ENCODE assay signal across 12 mouse cellular contexts in genomic region chr2:145882398-145882797, GRCm38 (mm10). TPM values are rescaled to one million over a fixed set of nuclear protein-coding genes. Genes with fewer than 3 reads are reported as not detected.
DNase-seq lines count a peak whose midpoint lies in the region; ATAC-seq and TF ChIP-seq lines count a peak whose summit lies in the region.
"Had no signal": no experiment of that assay in that cellular context is flagged by ENCODE, and none has a peak within 500 bp of the region (broad histone marks: within the 10 kb centered on the region; RNA-seq: fewer than 3 reads in every experiment).

No protein-coding gene starts in this region.

- WGBS in limb, embryonic 15.5 days: 14% methylated on average over 2 of the region's 2 CpGs

- TF ChIP-seq POLR2A in brain, embryonic 14.5 days (IDR thresholded peaks at IDR 0.05; ENCODE audit: borderline replicate concordance, extremely low read depth, insufficient read depth, insufficient read length, poor library complexity, severe bottlenecking): no peak

- ATAC-seq in limb, embryonic 15.5 days (ENCODE audit: insufficient number of reproducible peaks, low FRiP score, low TSS enrichment, low read depth): no peak

- no peaks in the 10 kb centered on the region for H3K27me3 ChIP-seq in limb, embryonic 15.5 days
- H3K27me3 ChIP-seq: heart, embryonic 15.5 days; lung, embryonic 15.5 days had no signal

- H3K4me2 ChIP-seq in limb, embryonic 15.5 days: no peak overlapping the region
- H3K4me2 ChIP-seq: heart, embryonic 15.5 days; lung, embryonic 15.5 days had no signal

- TF ChIP-seq CTCF in layer of hippocampus, adult 2 months (conservative IDR thresholded peaks at IDR 0.05): peak; percentile 88
- TF ChIP-seq CTCF in brain, embryonic 14.5 days (IDR thresholded peaks at IDR 0.05; ENCODE audit: borderline replicate concordance, extremely low read depth, insufficient read depth, insufficient read length): peak; percentile 34; the same call in 1 of the 2 replicates

- in situ Hi-C loops in ES-E14 (cut with MboI; ENCODE audit: low sequenced_read_pairs in 2 of 2, unreplicated experiment in 2 of 2): no loop called here

- no peak overlapping the region for H3K4me3 ChIP-seq in layer of hippocampus, adult 2 months
- H3K4me3 ChIP-seq in ES-E14 (ENCODE audit: insufficient read depth in 1 of 2, low read depth in 1 of 2, low read length in 2 of 2, poor library complexity in 1 of 2, severe bottlenecking in 1 of 2): no peak overlapping the region
- no peak overlapping the region for H3K4me3 ChIP-seq in limb, embryonic 15.5 days
- H3K4me3 ChIP-seq: heart, embryonic 15.5 days; lung, embryonic 15.5 days had no signal

- no peak for DNase-seq in layer of hippocampus, adult 2 months (ENCODE audit: low spot score in 2 of 2)
- DNase-seq in layer of hippocampus, adult 11-12 months (ENCODE audit: low spot score): no peak
- DNase-seq in ES-E14 (ENCODE audit: low read depth, low spot score): no peak
- DNase-seq in brain, embryonic 14.5 days (ENCODE audit: low read depth): peak; percentile 38
- no peak for DNase-seq in adrenal gland, postnatal 14 days
- DNase-seq in urinary bladder, adult 2 months (ENCODE audit: low spot score): no peak
- DNase-seq: cerebellum, adult 9-10 months; kidney, postnatal 14 days had no signal

- H3K36me3 ChIP-seq in ES-E14 (ENCODE audit: control insufficient read depth, insufficient read depth, low read length, poor library complexity, severe bottlenecking): no peaks in the 10 kb centered on the region; the same call in 1 of the 2 replicates
- H3K36me3 ChIP-seq in limb, embryonic 15.5 days: peaks cover 57% of the 10 kb centered on the region

- H3K27ac ChIP-seq in layer of hippocampus, adult 2 months: no peak overlapping the region
- H3K27ac ChIP-seq in ES-E14 (ENCODE audit: insufficient read depth, low read depth, low read length, poor library complexity, severe bottlenecking): no peak overlapping the region
- peak overlapping the region; percentile 90 for H3K27ac ChIP-seq in limb, embryonic 15.5 days
- H3K27ac ChIP-seq: lung, embryonic 15.5 days had no signal

- H3K9ac ChIP-seq in ES-E14 (ENCODE audit: insufficient read depth, low read depth, low read length, poor library complexity, severe bottlenecking): no peak overlapping the region
- no peak overlapping the region for H3K9ac ChIP-seq in limb, embryonic 15.5 days
- H3K9ac ChIP-seq: heart, embryonic 15.5 days; lung, embryonic 15.5 days had no signal

- peaks cover 5 to 16% of the 10 kb centered on the region in 2 experiments for H3K4me1 ChIP-seq in ES-E14 (ENCODE audit: control insufficient read depth in 2 of 2, insufficient read depth in 2 of 2, low read length in 2 of 2, poor library complexity in 1 of 2)
- H3K4me1 ChIP-seq in limb, embryonic 15.5 days: peaks cover 55% of the 10 kb centered on the region

- no peaks in the 10 kb centered on the region for H3K9me3 ChIP-seq in ES-E14 (ENCODE audit: control insufficient read depth, insufficient read depth, low read depth, low read length)
- H3K9me3 ChIP-seq in limb, embryonic 15.5 days: no peaks in the 10 kb centered on the region
- H3K9me3 ChIP-seq: heart, embryonic 15.5 days; lung, embryonic 15.5 days had no signal

TF ChIP-seq in ES-E14, 5 proteins besides CTCF, POLR2A, EP300 and RAD21:
- TF ChIP-seq ZC3H11A (IDR thresholded peaks at IDR 0.05; ENCODE audit: borderline replicate concordance, low read depth, low read length) (0 out of 2 replicates have a peak, but pooled peaks have one; percentile 7), CHD2 (IDR thresholded peaks at IDR 0.05; ENCODE audit: low read depth, low read length) (no peak)

RNA-seq across cellular contexts. Expression of gene Naa20, which starts 19.5 kb away (rescaled TPM):
- total RNA-seq in layer of hippocampus, adult 2 months (2021): 10 to 100 TPM; 64.5 to 66.8 TPM
- total RNA-seq in ES-E14 (2012; rRNA removed): 81.5 and 87.6 TPM in 2 replicates
- 62.6 and 76.0 TPM in 2 replicates for polyA plus RNA-seq in brain, embryonic 14.5 days (2012; rRNA removed)
- polyA plus RNA-seq in limb, embryonic 15.5 days (2015; fragmentation: Nextera tagmentation; extraction: Ambion mirVana): 161 and 163 TPM in 2 replicates
- total RNA-seq in adrenal gland, postnatal 14 days (2021): 70.7 and 76.7 TPM in 2 replicates
- 61.3 and 78.9 TPM in 2 replicates for polyA plus RNA-seq in urinary bladder, adult 2 months (2012; rRNA removed)

RNA-seq across cellular contexts. Expression of gene Cfap61, which starts 52.2 kb away (rescaled TPM):
- 1 to 10 TPM; 2.0 to 2.2 TPM for total RNA-seq in layer of hippocampus, adult 2 months (2021)
- 0.45 and 0.74 TPM in 2 replicates for total RNA-seq in ES-E14 (2012; rRNA removed)
- 2.1 and 2.9 TPM in 2 replicates for polyA plus RNA-seq in brain, embryonic 14.5 days (2012; rRNA removed)
- 0.12 and 0.20 TPM in 2 replicates for polyA plus RNA-seq in limb, embryonic 15.5 days (2015; fragmentation: Nextera tagmentation; extraction: Ambion mirVana)
- 25.5 and 39.6 TPM in 2 replicates for total RNA-seq in adrenal gland, postnatal 14 days (2021)
- polyA plus RNA-seq in urinary bladder, adult 2 months (2012; rRNA removed): 0.09 TPM in 1 of 2 replicates, not detected in the other
- polyA plus RNA-seq: small intestine, adult 2 months had no signal

RNA-seq across cellular contexts. Expression of gene Crnkl1, which starts 52.4 kb away (rescaled TPM):
- total RNA-seq in layer of hippocampus, adult 2 months (2021): 10 to 100 TPM; 19.8 to 21.6 TPM
- 33.6 and 35.0 TPM in 2 replicates for total RNA-seq in ES-E14 (2012; rRNA removed)
- 17.3 and 17.7 TPM in 2 replicates for polyA plus RNA-seq in brain, embryonic 14.5 days (2012; rRNA removed)
- polyA plus RNA-seq in limb, embryonic 15.5 days (2015; fragmentation: Nextera tagmentation; extraction: Ambion mirVana): 23.6 and 24.4 TPM in 2 replicates
- 24.3 and 27.3 TPM in 2 replicates for total RNA-seq in adrenal gland, postnatal 14 days (2021)
- polyA plus RNA-seq in urinary bladder, adult 2 months (2012; rRNA removed): 12.9 and 13.5 TPM in 2 replicates
